Mouse (Mus musculus) CH12.LX (cell line): Measurements from ENCODE around the gene Foxk1.

ENCODE experiments used
- CTCF ChIP-seq, 2 experiments: IDR thresholded peaks in 1 of 2; conservative IDR thresholded peaks in 1 of 2; 2 replicates each; pipeline ENCODE4 v1.5.1; 2011 to 2012; ENCODE audit warnings: low read depth in 2 of 2, low read length in 2 of 2, improper control_type of control experiment in 1 of 2, inconsistent platforms in 1 of 2, mild to moderate bottlenecking in 1 of 2, moderate library complexity in 1 of 2
- E2F4 ChIP-seq: IDR thresholded peaks from 2 replicates; pipeline ENCODE4 v1.6.1; 2011; ENCODE audit warnings: low read depth, low read length, improper control_type of control experiment; ENCODE audit not compliant: insufficient replicate concordance
- EP300 ChIP-seq: IDR thresholded peaks from 2 replicates; pipeline ENCODE4 v1.6.1; 2011; ENCODE audit warnings: low read length, improper control_type of control experiment
- KAT2A ChIP-seq: IDR thresholded peaks from 2 replicates; pipeline ENCODE4 v1.6.1; 2012; ENCODE audit warnings: low read length, improper control_type of control experiment, inconsistent platforms; ENCODE audit not compliant: insufficient replicate concordance
- MAX ChIP-seq: IDR thresholded peaks from 2 replicates; pipeline ENCODE4 v1.6.1; 2011; ENCODE audit warnings: low read length, improper control_type of control experiment
- MEF2A ChIP-seq: IDR thresholded peaks from 2 replicates; pipeline ENCODE4 v1.6.1; 2014; ENCODE audit warnings: low read depth, mild to moderate bottlenecking, inconsistent platforms, low read length, improper control_type of control experiment, borderline replicate concordance
- POLR2A ChIP-seq: IDR thresholded peaks from 2 replicates; pipeline ENCODE4 v1.6.1; 2011; ENCODE audit warnings: low read depth, mild to moderate bottlenecking, improper control_type of control experiment, low read length
- USF1 ChIP-seq: IDR thresholded peaks from 2 replicates; pipeline ENCODE4 v1.6.1; 2014; ENCODE audit warnings: low read depth, mild to moderate bottlenecking, inconsistent platforms, low read length, improper control_type of control experiment
- ZC3H11A ChIP-seq: IDR thresholded peaks from 2 replicates; pipeline ENCODE4 v1.6.1; 2012; ENCODE audit warnings: low read depth, mild to moderate bottlenecking, inconsistent platforms, low read length, improper control_type of control experiment
- ZNF384 ChIP-seq: IDR thresholded peaks from 2 replicates; pipeline ENCODE4 v1.6.1; 2012; ENCODE audit warnings: low read depth, low read length, improper control_type of control experiment, inconsistent platforms

DNA sequence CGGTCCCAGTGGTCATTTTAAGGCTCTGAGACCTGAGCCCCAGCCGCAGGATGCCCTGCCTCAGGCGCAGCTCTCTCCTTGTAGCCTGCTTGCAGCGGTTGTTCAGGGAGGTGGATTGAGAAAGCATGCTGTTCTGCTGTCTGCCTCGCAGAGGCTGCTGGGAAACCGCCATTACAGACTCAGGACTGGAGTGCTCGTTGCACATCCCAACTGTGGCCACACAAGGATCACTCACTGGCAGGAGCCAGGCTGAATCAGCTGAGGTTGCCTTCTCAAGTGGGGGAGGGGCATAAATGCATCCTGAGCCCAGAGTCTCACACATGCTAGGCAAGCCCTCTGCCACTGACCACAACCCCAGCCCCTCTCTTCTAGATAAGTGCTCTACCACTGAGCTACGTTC, 44.4 kb downstream of the Foxk1 start:
- TF ChIP-seq POLR2A (no peak), CTCF (conservative IDR thresholded peaks at IDR 0.05 in 1 of 2, IDR thresholded peaks at IDR 0.05 in 1 of 2; ENCODE audit: low read depth in 2 of 2, low read length in 2 of 2) (no peak), USF1 (no peak), E2F4 (no peak), ZNF384 (no peak), KAT2A (no peak), EP300 (no peak), ZC3H11A (no peak), MAX (no peak), MEF2A (no peak)
